Mouse (Mus musculus) kidney, postnatal 14 days (tissue): ENCODE measurements around the gene Sh2d1b1.
A peak's percentile ranks its signal among the peaks of the same experiment; 100 is the strongest.
"Not testable (repeated sequence)": the region's sequence is repeated elsewhere in the genome, so short reads cannot be mapped to it uniquely, and the experiment has no call there.

Source experiments
- DNase-seq: peaks from one replicate; pipeline ENCODE4 v3.0.0; 2022; ENCODE audit warnings: mixed read lengths

Gene Sh2d1b1

DNA sequence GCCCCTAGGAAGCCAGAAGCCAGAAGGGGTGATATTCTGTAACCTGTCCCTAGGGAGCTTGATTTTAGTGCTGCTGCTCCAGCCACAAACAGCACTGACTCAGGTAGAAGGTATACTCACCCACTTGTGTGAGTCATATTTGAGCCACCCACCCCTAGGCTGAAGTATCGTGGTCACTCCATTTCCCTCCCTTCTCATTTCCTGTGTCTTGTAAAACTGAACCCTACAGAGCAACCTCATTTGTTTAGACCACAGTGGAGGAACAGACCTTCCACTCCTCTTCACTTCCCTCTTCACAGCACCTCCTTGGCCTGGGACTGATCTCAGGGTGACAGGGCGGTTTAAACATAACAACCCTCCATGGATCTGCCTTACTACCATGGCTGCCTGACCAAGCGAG is at the start of gene Sh2d1b1:
TSS of gene Sh2d1b1 (plus strand) at position 305 of the 400 bp plus-strand sequence.
- DNase-seq: no peak

- not testable (repeated sequence) for DNase-seq
These were observed 44.4 kb upstream of the Sh2d1b1 start, which contains the start of gene Sh2d1b2 for GRCm38 (mm10) chr1:170232688-170233087. Gene Sh2d1b2 (plus strand): TSS chr1:170232749.

- DNase-seq: no peak
These were observed 32.1 kb upstream of the Sh2d1b1 start for GRCm38 (mm10) chr1:170245016-170245415.

GRCm38 (mm10) chr1:170254893-170255559 is 22.1 kb upstream of the Sh2d1b1 start:
- no peak for DNase-seq

GRCm38 (mm10) chr1:170255560-170255910 is 21.6 kb upstream of the Sh2d1b1 start:
- DNase-seq: peak; percentile 86

- no peak for DNase-seq
These were observed 6.8 kb upstream of the Sh2d1b1 start for GRCm38 (mm10) chr1:170270281-170270680.

GRCm38 (mm10) chr1:170270696-170271095 is 6.4 kb upstream of the Sh2d1b1 start:
- DNase-seq: no peak

GRCm38 (mm10) chr1:170273252-170273651 is 3.9 kb upstream of the Sh2d1b1 start:
- DNase-seq: no peak

- no peak for DNase-seq
These were observed 5.5 kb downstream of the Sh2d1b1 start for GRCm38 (mm10) chr1:170282415-170283129.

GRCm38 (mm10) chr1:170292239-170292951 is 15.3 kb downstream of the Sh2d1b1 start:
- DNase-seq: peak; percentile 73

DNA sequence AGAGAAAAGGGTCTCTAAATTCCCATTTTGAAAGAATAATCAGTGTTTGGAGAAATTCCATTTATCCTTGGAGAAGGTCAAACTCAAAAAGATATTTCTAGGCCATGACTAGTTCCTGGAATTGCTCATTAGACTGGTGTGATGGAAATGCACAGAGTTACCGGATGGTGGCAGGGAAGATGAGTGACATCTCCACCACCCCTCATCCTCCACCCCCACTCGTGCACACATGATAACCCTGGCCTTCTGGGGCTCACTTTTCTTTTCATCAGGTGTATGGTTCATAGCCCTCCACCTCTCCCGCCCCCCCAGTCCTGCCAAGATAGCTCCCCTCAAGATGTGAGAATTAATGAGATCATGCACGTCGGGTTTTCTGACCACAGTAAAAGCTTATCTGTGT is 16.1 kb downstream of the Sh2d1b1 start:
- no peak for DNase-seq

GRCm38 (mm10) chr1:170294786-170295570 is 17.9 kb downstream of the Sh2d1b1 start:
- no peak for DNase-seq

DNA sequence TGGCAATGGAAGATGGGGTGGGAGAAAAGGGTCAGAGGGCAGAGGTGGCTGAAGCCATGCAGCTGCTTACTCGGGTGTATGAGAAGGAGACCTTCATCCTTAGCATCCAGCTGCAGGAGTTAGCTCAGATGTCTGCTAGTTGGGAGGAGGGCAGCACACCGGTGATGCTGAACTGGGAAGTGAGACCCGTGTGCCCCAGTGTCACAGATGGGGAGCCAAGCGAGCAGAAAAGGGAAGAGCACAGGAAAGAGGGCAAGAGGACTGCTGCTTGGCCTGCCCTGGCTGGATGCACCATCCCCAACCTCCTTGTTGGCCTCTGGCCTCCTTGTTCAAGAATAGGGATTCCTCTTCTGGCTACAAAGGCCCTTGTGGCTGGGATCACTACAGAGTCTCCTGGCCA is 22.4 kb downstream of the Sh2d1b1 start:
- DNase-seq: no peak

DNA sequence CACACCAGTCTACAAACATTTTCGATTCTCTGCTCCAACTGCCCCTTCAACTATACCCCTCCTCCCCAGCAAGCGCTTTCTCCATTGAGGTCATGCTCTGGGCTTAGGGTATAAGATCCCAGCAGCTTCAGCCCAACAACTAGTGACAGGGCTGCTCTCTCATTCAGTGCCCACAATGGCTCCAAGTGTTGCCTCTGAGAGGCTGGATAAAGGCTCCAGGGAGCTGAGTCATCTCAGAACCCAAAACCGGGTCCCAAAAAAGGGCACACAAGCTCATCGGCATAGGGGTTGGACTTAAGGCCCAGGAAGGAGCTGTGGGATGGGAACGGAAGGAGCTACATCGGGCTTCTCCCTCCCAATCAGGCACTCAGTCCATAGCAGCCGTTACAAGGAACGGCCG is 24.6 kb downstream of the Sh2d1b1 start:
- no peak for DNase-seq

- DNase-seq: no peak
These were observed 25.3 kb downstream of the Sh2d1b1 start for GRCm38 (mm10) chr1:170302456-170302855.

DNA sequence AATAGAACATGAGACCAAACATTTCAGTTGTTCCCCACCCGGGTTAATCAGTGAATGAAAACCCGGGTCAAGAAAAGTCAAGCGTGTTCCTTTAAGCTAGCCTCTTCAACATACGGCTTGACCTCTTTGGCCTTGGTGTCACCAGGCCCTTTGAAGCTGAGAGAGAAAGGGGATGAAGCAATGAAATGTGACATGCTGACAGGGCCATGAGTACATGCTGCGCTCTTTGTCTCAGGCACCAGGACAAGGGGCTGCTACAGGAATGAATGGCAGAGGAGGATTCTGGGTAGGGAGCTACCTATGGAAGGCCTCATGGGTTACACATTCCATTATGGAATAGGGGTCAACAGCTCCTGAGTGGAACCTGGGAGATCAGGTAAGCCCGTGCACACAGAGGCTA is 26.0 kb downstream of the Sh2d1b1 start:
- DNase-seq: no peak

GRCm38 (mm10) chr1:170305002-170305401 is 27.9 kb downstream of the Sh2d1b1 start:
- DNase-seq: no peak

DNA sequence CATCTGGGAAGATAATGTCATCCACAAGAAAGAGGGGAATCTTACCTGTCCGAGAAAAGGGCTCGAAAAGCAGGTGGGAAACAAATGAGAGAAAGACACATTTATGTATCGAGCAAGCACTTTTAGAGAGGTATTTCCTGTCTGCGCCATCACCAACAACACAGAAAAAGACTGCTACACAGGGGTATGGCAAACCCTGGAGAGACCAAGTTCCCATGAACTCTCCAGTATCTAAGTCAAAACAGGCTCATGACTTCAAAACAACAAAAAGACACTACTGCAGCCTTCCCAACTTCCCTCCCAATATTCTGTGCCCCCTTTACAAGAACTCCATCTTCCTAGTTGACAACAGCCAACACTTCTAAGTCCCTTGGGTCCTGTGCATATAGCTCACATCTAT is 29.1 kb downstream of the Sh2d1b1 start, which contains the start of gene Gm7694:
TSS of gene Gm7694 (minus strand) at position 101 of the 400 bp plus-strand sequence.
- DNase-seq: no peak

- no peak for DNase-seq
These were observed 31.4 kb downstream of the Sh2d1b1 start, which contains the start of gene Spata46 for GRCm38 (mm10) chr1:170308503-170308902. Gene Spata46 (plus strand): TSS chr1:170308803.

DNA sequence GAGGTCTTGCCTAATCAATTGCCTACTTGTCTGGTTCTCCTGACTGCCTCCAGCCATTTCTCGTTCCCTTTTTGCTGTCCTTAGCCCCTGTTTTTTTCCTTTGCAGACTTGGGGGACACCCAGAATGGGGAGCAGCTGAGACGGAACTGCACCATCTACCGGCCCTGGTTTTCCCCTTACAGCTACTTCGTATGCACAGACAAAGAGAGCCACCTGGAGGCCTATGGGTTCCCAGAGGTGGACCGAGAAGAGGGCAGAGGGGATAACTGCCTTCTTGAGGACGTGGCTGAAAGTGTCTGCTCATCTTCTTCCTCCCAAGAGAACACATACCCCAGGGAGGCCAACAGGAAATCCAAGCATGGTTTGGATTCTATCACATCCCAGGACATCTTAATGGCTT is 34.3 kb downstream of the Sh2d1b1 start:
- no peak for DNase-seq

DNA sequence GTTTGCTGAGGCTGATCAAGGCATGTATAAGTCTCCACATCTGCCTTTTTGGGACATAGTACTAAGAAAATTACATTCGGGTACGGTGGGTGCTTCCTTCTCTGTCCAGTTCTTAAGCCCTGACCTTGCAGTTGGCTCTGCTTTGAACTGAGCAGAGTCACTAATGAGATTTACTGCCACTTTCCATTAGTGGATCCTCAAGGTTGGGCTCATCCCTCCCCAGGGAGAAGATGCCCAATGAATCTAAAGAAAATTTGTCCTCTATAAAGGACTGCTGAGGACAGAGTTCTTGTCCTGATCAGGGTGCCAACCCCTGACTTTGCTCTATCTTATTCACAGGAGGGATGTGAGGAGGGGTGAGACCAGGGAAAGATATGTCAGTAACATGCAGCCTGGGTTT is 44.9 kb downstream of the Sh2d1b1 start:
- no peak for DNase-seq

DNA sequence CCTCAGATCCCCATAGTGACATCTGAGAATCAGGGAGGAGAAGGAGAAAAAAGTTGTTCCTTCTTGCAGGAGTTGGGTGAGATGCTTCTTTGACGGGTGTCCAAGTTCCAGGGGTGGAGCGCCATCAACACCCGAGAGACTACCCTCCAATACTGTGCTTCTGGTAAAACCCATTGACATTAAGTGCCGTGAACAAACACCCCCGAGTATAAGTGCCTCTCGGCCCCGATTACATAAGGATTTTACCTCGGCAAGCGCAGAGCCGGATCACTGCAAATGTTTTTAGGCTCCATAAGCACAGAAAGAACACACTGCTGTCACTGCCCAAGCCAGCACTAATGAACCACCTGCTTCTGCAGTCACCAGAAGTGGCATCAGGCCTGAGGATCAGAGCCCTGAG is 45.9 kb downstream of the Sh2d1b1 start:
- DNase-seq: no peak

DNA sequence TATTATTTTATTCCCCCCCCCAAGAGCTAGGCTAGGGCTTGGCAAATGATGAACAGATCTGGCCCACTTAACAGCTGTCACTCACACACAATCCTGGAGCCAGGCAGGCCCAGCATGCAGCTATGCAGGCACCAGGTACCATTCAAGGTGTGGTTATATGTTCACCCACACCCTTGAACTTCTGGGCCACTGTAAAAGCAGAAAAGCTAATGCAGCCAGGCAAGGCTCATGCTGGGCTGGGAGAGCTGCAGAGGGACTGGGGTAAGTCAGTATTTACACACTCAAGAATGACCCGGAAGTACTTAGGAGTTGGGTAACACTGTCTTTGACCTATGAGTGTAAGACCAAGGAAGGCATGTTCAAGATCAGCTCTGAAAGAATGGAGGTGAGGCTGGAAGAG is 47.2 kb downstream of the Sh2d1b1 start:
- no peak for DNase-seq
